Mouse (Mus musculus): ENCODE measurements around the gene Pdp2. TPM values are rescaled to one million over a fixed set of nuclear protein-coding genes. Genes with fewer than 3 reads are reported as not detected.

Gene Pdp2
- total RNA-seq, 2 experiments from 2014 or later = 7.8 to 8.1 TPM

- no peak for DNase-seq (ENCODE audit: extremely low spot score in 1 of 2, low spot score in 1 of 2)
Measured at GRCm38 (mm10) chr8:104595773-104596536, 4.7 kb downstream of the Pdp2 start.

DNA sequence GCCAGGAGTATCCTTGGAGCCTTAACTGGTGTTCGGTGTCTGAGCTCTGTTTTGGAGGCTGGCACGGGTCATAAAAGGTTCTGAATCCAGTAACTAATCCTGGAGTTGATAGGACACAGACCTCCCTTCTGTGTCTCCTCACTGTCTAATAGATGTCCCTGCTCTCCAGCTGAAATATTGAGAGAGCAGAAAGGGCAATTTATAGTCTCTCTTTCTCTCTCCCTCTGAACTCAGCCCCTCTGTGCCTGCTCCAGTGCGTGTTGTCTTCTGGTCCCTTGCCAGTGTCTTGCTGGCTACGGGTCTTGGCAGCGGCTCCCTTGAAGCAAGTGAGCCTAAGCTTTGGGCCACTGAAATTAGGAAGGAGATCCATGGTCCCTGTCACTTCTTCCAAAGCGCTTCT, 6.4 kb downstream of the Pdp2 start:
- DNase-seq (ENCODE audit: extremely low spot score in 1 of 2, low spot score in 1 of 2) = no peak

DNA sequence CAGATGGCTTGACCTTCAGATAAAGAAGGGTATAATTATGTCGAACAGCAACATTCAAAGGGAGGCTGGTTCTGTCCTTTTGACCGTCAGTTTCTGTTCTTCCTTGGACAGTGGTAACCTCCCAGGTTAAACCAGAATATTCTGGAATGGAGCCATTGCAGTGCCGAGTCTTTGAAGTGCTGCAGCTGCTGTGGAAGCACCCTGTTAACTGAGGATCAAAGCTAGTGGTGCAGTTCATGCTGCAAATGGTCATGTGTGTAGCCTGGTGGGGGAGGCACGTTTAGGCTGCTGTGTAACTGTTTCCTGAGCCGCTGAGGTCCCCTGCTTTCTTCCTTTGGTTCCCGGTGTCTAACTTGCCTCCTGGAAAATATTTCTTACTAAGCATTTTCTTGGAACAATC, 7.2 kb downstream of the Pdp2 start:
- DNase-seq (ENCODE audit: extremely low spot score in 1 of 2, low spot score in 1 of 2) = no peak

DNA sequence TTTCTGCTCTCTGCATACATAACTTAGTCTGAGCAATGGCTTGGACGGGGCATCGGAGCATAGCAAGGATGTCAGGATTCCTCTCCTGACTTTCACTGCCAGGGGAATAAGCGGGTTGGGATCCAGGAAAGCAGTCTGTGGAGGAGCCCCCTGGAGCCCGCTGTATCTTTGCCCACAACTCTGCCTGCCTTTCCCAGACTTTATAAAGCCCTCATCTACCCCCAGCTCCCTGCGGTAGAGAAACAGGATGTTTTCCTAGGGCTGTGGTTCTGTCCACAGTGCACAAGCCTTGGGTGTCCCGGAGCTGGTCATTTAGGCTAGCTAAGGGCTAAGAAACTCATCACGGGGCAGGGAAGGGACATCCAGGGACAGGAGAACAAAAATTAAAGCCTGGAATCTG, 10.1 kb downstream of the Pdp2 start:
- DNase-seq (ENCODE audit: extremely low spot score in 1 of 2, low spot score in 1 of 2) = no peak

- no peak for DNase-seq (ENCODE audit: extremely low spot score in 1 of 2, low spot score in 1 of 2)
Measured at GRCm38 (mm10) chr8:104601941-104602371, 10.7 kb downstream of the Pdp2 start.

GRCm38 (mm10) chr8:104602468-104603244, 11.4 kb downstream of the Pdp2 start:
- peak; percentile 49 to 73 for DNase-seq (ENCODE audit: extremely low spot score in 1 of 2, low spot score in 1 of 2)

GRCm38 (mm10) chr8:104603245-104603593, 12.0 kb downstream of the Pdp2 start:
- DNase-seq (ENCODE audit: extremely low spot score in 1 of 2, low spot score in 1 of 2) = no peak

DNA sequence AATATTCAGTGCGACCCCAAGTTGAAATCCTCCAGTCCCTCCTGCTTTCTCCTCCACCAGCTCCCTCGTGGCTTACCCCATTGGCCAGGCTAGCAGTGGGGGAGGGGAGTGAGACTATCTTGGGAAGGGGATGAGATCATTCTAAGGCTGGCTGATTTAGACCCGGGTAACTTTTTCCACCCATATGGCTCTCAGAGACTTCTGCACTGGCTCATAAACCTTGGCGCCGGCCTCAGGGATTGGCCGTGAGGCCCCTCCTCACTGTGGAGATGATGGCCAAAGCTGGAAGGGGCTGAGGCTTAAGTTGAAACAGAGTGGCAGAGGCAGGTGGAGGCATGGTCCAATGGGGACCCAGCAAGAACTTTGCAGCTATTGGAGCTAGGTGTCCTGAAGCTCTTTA, 15.1 kb downstream of the Pdp2 start:
- no peak for DNase-seq (ENCODE audit: extremely low spot score in 1 of 2, low spot score in 1 of 2)

GRCm38 (mm10) chr8:104607944-104608343, 16.7 kb downstream of the Pdp2 start:
- DNase-seq (ENCODE audit: extremely low spot score in 1 of 2, low spot score in 1 of 2) = no peak

- DNase-seq (ENCODE audit: extremely low spot score in 1 of 2, low spot score in 1 of 2) = no peak
Measured at GRCm38 (mm10) chr8:104609222-104609621, 18.0 kb downstream of the Pdp2 start.

GRCm38 (mm10) chr8:104610185-104610766, 19.0 kb downstream of the Pdp2 start:
- DNase-seq (ENCODE audit: extremely low spot score in 1 of 2, low spot score in 1 of 2) = no peak

DNA sequence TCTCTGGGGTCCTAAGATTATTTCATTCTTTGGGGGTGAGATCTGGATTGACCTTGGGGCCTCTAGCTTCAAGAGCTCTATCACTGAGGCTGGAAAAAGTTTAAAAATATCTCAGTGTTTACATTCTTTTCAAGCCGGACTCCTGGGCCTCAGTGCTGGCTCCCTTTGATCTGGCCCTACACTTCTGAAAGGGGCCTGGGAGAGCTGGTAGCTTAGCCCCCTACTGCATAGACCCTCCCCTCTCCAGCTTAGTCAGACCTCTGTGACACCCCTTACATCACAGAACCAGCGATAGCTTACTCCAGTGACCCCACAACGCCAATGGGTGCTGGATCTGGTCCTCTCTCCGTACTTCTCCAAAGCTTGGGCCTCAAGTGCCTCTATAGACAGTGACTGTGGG, 20.4 kb downstream of the Pdp2 start:
- DNase-seq (ENCODE audit: extremely low spot score in 1 of 2, low spot score in 1 of 2) = no peak

DNA sequence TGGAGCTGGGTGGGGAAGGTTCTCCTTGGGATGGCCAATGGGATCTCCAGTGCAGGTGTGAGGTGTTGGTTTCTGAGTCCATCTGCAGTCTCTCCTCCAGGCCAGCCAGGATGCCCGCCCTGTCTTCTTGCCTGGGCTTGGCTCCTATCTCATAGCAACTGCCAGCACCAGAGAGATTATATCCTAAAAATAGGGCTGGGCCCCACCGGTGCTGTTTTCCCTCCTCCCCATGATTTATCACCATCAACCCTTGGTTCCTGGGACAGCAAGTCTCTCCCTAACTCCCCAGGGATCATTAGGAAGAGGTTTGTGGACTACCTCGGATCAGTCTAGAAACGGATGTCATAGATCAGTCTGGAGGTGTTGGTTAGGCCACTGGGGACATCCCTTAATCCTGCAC, 21.9 kb downstream of the Pdp2 start:
- DNase-seq (ENCODE audit: extremely low spot score in 1 of 2, low spot score in 1 of 2) = no peak

- no peak for DNase-seq (ENCODE audit: extremely low spot score in 1 of 2, low spot score in 1 of 2)
Measured at GRCm38 (mm10) chr8:104620765-104621164, 29.5 kb downstream of the Pdp2 start.

DNA sequence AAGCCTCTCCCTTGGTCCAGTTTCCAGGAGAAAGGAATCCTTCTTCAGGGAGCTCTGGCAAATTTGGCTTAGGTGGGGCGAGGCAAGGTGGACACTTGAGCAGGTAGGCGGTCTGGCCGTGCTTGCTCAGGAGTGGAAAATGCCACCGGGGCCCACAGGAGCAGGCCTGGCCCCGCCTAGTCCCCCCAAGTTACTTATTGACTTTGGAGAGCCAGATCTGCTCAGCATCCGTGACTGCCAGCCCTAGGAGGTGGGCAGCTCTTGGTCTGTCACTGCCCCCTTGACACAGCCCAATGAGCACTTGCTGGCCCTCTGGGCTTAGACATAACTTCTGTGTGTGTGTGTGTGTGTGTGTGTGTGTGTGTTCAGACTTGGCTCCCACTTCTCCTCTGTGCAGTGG, 32.9 kb downstream of the Pdp2 start, which contains the start of gene Cdh16:
Gene Cdh16 (minus strand): TSS at position 236 of the 400 bp plus-strand sequence.
- no peak for DNase-seq (ENCODE audit: extremely low spot score in 1 of 2, low spot score in 1 of 2)

GRCm38 (mm10) chr8:104627065-104627740, 36.0 kb downstream of the Pdp2 start:
- DNase-seq (ENCODE audit: extremely low spot score in 1 of 2, low spot score in 1 of 2) = no peak

DNA sequence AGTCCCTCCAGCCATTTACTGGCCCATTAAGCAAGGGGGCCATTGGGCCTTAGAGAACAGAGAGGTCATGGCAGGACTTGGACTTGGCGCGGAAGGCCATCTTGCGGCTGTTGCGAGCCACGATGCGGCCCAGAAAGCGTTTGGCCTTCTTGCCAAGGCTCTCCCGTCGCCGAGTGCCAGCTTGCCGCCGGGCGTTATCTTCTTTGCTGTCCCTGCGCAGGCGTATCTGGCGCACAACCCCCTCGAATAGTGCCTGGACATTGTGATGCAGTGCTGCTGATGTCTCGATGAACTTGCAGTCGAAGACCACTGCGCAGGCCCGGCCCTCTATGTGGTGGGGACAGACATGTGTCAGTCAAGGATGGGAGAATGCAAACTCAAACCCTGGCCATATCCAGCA, 37.2 kb downstream of the Pdp2 start:
- DNase-seq (ENCODE audit: extremely low spot score in 1 of 2, low spot score in 1 of 2) = no peak

DNA sequence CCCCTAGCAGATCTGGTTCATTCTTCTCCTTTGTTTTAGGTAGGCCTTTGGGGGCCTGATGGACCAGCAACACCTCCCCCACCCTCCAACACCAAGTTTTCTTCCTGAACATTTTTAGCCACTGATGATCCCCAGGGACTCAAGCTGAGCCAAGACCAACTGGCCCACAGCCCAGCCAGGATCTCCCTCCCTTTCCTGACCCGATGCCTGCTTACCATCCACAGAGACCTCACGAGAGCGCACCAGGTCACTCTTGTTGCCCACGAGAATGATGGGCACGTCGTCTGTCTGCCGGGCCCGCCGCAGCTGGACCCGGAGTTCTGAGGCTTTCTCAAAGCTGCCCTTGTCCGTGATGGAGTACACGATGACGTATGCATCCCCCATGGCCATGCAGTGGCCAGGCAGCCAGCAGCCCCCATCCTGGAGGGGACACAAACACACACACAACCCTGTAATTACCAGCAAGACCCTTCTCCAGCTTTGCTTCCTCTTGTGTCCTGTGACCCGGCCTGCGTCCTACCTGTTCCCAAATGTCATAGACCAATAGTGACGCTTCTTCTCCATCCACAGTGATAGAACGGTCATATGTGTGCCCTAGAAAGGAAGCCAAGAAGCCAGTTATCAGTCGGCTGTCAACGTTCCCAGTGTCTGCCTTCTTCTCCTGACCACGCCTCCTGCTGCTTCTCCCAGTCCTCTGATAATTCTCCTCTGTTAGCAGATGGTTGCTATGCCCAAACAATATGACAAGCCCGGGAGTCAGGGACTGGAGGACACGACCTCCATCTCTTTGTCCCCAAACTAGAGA, 38.3 kb downstream of the Pdp2 start:
- DNase-seq (ENCODE audit: extremely low spot score in 1 of 2, low spot score in 1 of 2) = no peak

GRCm38 (mm10) chr8:104630111-104630479, 38.8 kb downstream of the Pdp2 start:
- DNase-seq (ENCODE audit: extremely low spot score in 1 of 2, low spot score in 1 of 2) = no peak

DNA sequence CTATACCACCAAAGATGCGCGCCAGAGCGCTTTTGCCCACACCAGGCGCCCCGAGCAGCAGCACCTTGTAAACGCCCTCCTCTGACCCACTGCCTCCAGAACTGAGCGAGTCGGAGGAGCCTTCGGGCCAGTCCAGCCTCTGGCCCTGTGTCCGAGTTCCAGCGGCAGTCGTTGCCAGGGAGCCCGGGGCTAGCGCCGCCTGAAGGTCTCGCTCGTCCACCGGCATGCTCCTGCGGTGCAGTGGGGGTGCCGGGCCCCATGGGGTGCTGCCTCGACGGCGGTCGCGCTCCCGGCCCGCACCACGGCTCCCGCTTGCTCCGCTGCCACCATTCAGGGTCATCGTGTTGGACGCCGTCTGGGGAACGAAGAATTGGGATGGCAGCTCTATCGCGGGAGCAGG, 39.3 kb downstream of the Pdp2 start:
- no peak for DNase-seq (ENCODE audit: extremely low spot score in 1 of 2, low spot score in 1 of 2)

Measured in layer of hippocampus, postnatal 25 days (tissue).